Mouse (Mus musculus): ENCODE results near the gene Rps4x. TPM values are rescaled to one million over a fixed set of nuclear protein-coding genes. Genes with fewer than 3 reads are reported as not detected.

Rps4x gene
- polyA plus RNA-seq, 1 experiment: 2,552 TPM

DNA sequence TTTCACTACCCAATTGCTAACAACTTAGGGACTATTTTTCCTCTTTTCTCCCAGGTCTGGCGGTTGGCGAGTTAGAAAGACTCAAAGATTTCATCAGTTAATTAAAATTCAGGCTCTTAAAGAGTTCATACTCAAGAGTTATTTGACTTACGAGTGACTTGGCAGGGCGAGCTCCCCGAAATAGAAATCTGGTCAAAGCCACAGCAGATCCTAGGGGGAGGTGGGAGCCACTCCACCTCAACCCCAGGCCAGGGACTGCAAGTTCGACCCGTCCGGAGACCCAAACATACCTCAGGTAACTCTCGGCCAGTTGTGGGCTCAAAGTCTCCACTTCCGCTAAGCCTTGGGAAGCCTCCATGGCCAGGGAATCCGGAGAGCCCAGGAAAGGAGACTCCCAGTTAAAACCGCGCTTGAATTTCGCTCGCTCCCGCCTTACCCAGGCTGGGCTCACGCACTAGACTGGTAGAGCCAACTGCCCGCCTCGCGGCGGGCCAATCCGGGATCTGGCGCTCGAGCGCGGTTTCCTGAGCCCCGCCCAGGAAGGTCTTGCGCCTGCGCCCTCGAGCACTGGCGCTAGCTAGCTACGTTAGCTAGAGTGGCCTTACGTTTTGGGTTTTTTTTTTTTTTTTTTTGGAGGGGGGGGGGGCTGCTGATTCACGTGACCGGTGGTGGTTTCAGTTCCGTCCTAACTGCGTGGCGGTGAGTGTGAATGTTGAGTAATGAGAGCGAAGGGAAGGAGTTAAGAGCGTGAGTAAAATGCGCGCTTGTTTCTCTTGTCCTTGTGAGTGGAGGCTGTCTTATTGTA, 32.4 kb downstream of the Rps4x start, which contains the start of gene Ercc6l:
Ercc6l (minus strand) TSS at position 474 of the 805 bp plus-strand sequence.
- Histone ChIP-seq H3K27ac (ENCODE audit: insufficient read depth, low read length) (peak within 1 kb of the TSS; percentile 69), H3K9ac (ENCODE audit: low read depth, poor library complexity, severe bottlenecking) (peak within 1 kb of the TSS; percentile 86), H3K4me1 (ENCODE audit: control insufficient read depth, insufficient read depth, low read length) (no peaks in the 10 kb centered on the region), H3K36me3 (ENCODE audit: control insufficient read depth, insufficient read depth, low read length, poor library complexity, severe bottlenecking) (no peaks in the 10 kb centered on the region), H3K9me3 (replicated peaks; ENCODE audit: control insufficient read depth, insufficient read depth, low read length, poor library complexity, severe bottlenecking) (no peaks in the 10 kb centered on the region), H3K27me3 (ENCODE audit: control insufficient read depth, insufficient read depth, low read length, poor library complexity, severe bottlenecking) (no peaks in the 10 kb centered on the region), H3K4me3 (ENCODE audit: low read depth, low read length) (peak within 1 kb of the TSS; percentile 94)
- TF ChIP-seq EP300 (IDR thresholded peaks at IDR 0.05; ENCODE audit: insufficient read depth, low read depth, low read length) (no peak), POLR2A (IDR thresholded peaks at IDR 0.05; ENCODE audit: insufficient read depth, low read length) (peak; percentile 50)

DNA sequence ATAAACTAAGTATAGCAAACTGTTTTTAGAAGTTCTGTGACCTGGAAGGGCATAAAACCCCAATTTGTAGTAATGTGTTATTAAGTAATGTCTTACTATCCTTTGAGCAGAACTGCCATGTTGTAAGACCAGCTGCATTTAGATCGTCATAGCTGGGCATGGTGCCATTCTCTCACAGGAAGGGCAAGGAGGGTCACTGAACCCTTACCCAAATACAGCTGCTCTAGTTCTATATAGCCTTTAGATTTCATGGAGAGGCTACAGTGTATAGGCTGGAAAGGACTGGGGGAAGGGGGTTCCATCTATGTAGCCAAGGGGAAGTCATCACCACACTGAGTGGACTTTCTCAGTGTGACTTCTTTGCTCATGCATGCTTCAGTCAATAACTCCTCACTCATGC, 48.0 kb downstream of the Rps4x start:
- no peak overlapping the region for H3K27ac ChIP-seq (ENCODE audit: insufficient read depth, low read length)
- H3K36me3 ChIP-seq (ENCODE audit: control insufficient read depth, insufficient read depth, low read length, poor library complexity, severe bottlenecking): peaks cover 28% of the 10 kb centered on the region
- H3K9me3 ChIP-seq (replicated peaks; ENCODE audit: control insufficient read depth, insufficient read depth, low read length, poor library complexity, severe bottlenecking): peaks cover 11% of the 10 kb centered on the region
- TF ChIP-seq CTCF (IDR thresholded peaks at IDR 0.05; ENCODE audit: low read depth, low read length) (no peak), EP300 (IDR thresholded peaks at IDR 0.05; ENCODE audit: insufficient read depth, low read depth, low read length) (no peak), POLR2A (IDR thresholded peaks at IDR 0.05; ENCODE audit: insufficient read depth, low read length) (no peak)
- H3K4me1 ChIP-seq (ENCODE audit: control insufficient read depth, insufficient read depth, low read length): no peaks in the 10 kb centered on the region
- no peak overlapping the region for H3K9ac ChIP-seq (ENCODE audit: low read depth, poor library complexity, severe bottlenecking)
- H3K4me3 ChIP-seq (ENCODE audit: low read depth, low read length): no peak overlapping the region
- H3K27me3 ChIP-seq (ENCODE audit: control insufficient read depth, insufficient read depth, low read length, poor library complexity, severe bottlenecking): no peaks in the 10 kb centered on the region

Other genes starting within 250 kb of the Rps4x start
- 1.0 TPM in 1 of 2 replicates, not detected in the other for gene Rtl5, start 118.1 kb downstream of the Rps4x start, polyA plus RNA-seq (2011; ENCODE audit: insufficient read depth, insufficient read length, low read depth, missing spikeins)
- gene Pin4, start 69.9 kb downstream of the Rps4x start, polyA plus RNA-seq (2011; ENCODE audit: insufficient read depth, insufficient read length, low read depth, missing spikeins): 44.6 and 44.9 TPM in 2 replicates
- 22.3 and 23.1 TPM in 2 replicates for gene Ercc6l, start 32.3 kb downstream of the Rps4x start, polyA plus RNA-seq (2011; ENCODE audit: insufficient read depth, insufficient read length, low read depth, missing spikeins)
- gene Cited1, start 62.8 kb upstream of the Rps4x start, polyA plus RNA-seq (2011; ENCODE audit: insufficient read depth, insufficient read length, low read depth, missing spikeins): 9.5 and 10.7 TPM in 2 replicates

All from ES-Bruce4 (cell line).